Mouse (Mus musculus): ENCODE results near the gene Zfp341. TPM values are rescaled to one million over a fixed set of nuclear protein-coding genes. Genes with fewer than 3 reads are reported as not detected.

Gene Zfp341
- polyA plus RNA-seq, 2 experiments: 1.1 to 3.6 TPM

DNA sequence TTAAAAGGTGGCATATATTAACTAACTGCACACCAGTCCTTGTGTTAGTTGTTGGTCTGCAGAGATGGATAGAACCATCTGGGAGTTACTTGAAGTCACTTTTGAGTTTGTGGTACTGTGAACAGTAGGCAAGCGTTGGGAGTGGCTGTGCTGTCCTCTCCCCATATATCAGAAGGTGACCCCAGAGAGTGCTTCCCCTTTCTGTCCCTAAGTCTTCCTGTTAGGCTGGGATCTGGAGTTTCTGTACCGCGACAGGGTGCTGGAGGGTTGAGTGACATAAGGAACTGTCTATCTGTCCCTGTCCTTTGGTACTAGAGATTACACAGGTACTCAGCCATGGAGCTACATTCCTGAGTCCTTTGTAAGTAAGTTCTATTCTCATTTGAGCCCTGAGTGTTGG, 73.7 kb downstream of the Zfp341 start:
- H3K27me3 ChIP-seq (ENCODE audit: control insufficient read depth, insufficient read depth, low read length): no peaks in the 10 kb centered on the region
- ATAC-seq (ENCODE audit: insufficient read depth) (no peak), DNase-seq (ENCODE audit: low read depth in 3 of 3, low spot score in 3 of 3) (no peak)
- peaks cover 0 to 3% of the 10 kb centered on the region in 2 experiments; a peak in 1 of 4 replicates for H3K4me1 ChIP-seq (replicated peaks; ENCODE audit: control insufficient read depth in 2 of 2, insufficient read depth in 2 of 2, low read length in 1 of 2)
- no peak overlapping the region for H3K4me2 ChIP-seq (ENCODE audit: low read depth)
- H3K27ac ChIP-seq: no peak overlapping the region
- no peak overlapping the region for H3K4me3 ChIP-seq (ENCODE audit: insufficient read depth in 1 of 2, low read depth in 2 of 2, low read length in 2 of 2)
- no peak overlapping the region for H3K9ac ChIP-seq (replicated peaks)
- no peak for TF ChIP-seq EP300 (IDR thresholded peaks at IDR 0.05; ENCODE audit: low read depth)
- 25% methylated on average over 3 of the region's 3 CpGs for WGBS (ENCODE audit: insufficient replicate concordance)
- peaks cover 7% of the 10 kb centered on the region for H3K36me3 ChIP-seq (replicated peaks; ENCODE audit: control insufficient read depth, insufficient read depth, low read depth)
- H3K9me3 ChIP-seq (ENCODE audit: control insufficient read depth, low read length): no peaks in the 10 kb centered on the region

DNA sequence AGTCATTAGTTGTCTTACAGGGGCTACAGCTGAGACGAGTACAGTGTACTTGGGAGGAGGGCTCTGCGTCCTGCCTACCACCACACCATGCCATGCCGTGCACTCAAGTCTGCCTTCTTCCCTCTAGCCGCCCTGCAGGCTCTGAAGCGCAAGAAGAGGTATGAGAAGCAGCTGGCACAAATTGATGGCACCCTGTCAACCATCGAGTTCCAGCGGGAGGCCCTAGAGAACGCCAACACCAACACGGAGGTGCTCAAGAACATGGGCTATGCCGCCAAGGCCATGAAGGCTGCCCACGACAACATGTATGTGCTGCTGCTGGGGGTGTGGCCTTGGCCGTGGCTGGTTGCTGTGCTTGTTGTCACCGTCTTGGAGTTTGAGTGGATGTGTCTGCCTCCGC, 76.3 kb downstream of the Zfp341 start:
- ATAC-seq (ENCODE audit: insufficient read depth) (no peak), DNase-seq (ENCODE audit: low read depth in 3 of 3, low spot score in 3 of 3) (no peak)
- Histone ChIP-seq H3K4me2 (ENCODE audit: low read depth) (no peak overlapping the region), H3K27ac (no peak overlapping the region), H3K9ac (replicated peaks) (no peak overlapping the region), H3K4me3 (ENCODE audit: insufficient read depth in 1 of 2, low read depth in 2 of 2, low read length in 2 of 2) (no peak overlapping the region), H3K27me3 (ENCODE audit: control insufficient read depth, insufficient read depth, low read length) (no peaks in the 10 kb centered on the region), H3K4me1 (replicated peaks; ENCODE audit: control insufficient read depth in 2 of 2, insufficient read depth in 2 of 2, low read length in 1 of 2) (peaks cover 0 to 3% of the 10 kb centered on the region in 2 experiments; a peak in 1 of 4 replicates), H3K36me3 (replicated peaks; ENCODE audit: control insufficient read depth, insufficient read depth, low read depth) (peaks cover 13% of the 10 kb centered on the region), H3K9me3 (ENCODE audit: control insufficient read depth, low read length) (no peaks in the 10 kb centered on the region)
- TF ChIP-seq CTCF (IDR thresholded peaks at IDR 0.05; ENCODE audit: low read depth): no peak
- no peak for TF ChIP-seq EP300 (IDR thresholded peaks at IDR 0.05; ENCODE audit: low read depth)
- WGBS (ENCODE audit: insufficient replicate concordance): 83% methylated on average over 14 of the region's 14 CpGs

DNA sequence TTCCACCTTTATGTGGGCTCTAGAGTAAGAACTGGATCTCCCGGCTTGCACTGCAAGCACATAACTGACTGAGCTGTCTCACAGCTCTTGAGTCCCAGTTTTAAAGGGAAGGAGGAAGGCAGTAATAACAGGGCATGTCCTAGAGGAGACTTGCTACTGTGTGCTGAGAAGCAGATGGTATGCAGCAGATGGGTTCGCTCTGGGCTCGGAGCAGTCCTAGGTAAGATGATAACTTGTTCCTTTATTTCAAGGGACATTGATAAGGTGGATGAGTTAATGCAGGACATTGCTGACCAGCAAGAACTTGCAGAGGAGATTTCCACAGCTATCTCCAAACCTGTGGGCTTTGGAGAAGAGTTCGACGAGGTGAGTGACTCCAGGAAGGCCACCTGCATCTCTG, 77.9 kb downstream of the Zfp341 start:
- no peak for TF ChIP-seq EP300 (IDR thresholded peaks at IDR 0.05; ENCODE audit: low read depth)
- TF ChIP-seq CTCF (IDR thresholded peaks at IDR 0.05; ENCODE audit: low read depth): no peak
- H3K9me3 ChIP-seq (ENCODE audit: control insufficient read depth, low read length): no peaks in the 10 kb centered on the region
- H3K36me3 ChIP-seq (replicated peaks; ENCODE audit: control insufficient read depth, insufficient read depth, low read depth): peaks cover 13% of the 10 kb centered on the region
- DNase-seq (ENCODE audit: low read depth in 3 of 3, low spot score in 3 of 3): no peak
- H3K27me3 ChIP-seq (ENCODE audit: control insufficient read depth, insufficient read depth, low read length): no peaks in the 10 kb centered on the region
- H3K4me3 ChIP-seq (ENCODE audit: insufficient read depth in 1 of 2, low read depth in 2 of 2, low read length in 2 of 2): no peak overlapping the region
- ATAC-seq (ENCODE audit: insufficient read depth): no peak
- no peak overlapping the region for H3K4me2 ChIP-seq (ENCODE audit: low read depth)
- peaks cover 0 to 3% of the 10 kb centered on the region in 2 experiments; a peak in 1 of 4 replicates for H3K4me1 ChIP-seq (replicated peaks; ENCODE audit: control insufficient read depth in 2 of 2, insufficient read depth in 2 of 2, low read length in 1 of 2)
- WGBS (ENCODE audit: insufficient replicate concordance): 84% methylated on average over 5 of the region's 5 CpGs
- H3K27ac ChIP-seq: no peak overlapping the region
- no peak overlapping the region for H3K9ac ChIP-seq (replicated peaks)

DNA sequence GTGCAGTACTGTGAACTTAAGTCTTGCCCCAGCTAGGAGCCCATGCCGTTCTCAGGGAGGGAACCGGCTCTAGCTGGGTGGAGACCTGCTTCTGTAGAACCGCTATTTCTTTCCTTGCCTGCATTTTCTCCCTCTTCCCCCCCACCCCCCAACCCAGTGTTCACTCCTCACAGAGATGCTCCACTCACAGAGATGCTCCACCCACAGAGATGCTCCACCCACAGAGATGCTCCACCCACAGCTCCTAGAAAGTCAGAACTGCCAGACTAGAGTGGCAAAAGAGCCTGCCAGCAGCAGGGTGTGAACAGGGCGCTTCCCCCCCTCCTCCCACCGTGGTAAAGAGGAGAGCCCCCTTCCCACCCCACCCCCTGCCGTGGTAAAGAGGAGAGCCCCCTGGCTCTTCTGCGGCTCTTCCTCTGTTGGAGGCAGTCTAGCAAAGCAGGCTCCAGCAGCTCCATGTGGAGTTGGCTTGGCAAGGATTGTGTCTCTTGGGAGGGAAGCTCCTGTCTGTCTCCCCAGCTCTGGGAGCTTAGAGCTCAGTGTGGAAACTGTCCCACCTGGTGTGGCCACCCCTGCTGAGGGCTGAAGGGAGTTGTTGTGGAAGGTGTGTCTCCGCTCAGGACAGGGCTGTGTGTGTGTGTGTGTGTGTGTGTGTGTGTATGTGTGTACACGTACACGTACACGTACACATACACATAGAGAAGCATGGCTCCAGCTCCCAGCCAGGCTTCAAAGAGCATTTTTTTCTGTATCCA, 80.3 kb downstream of the Zfp341 start:
- Histone ChIP-seq H3K27me3 (ENCODE audit: control insufficient read depth, insufficient read depth, low read length) (no peaks in the 10 kb centered on the region), H3K27ac (no peak overlapping the region), H3K36me3 (replicated peaks; ENCODE audit: control insufficient read depth, insufficient read depth, low read depth) (peaks cover 13% of the 10 kb centered on the region), H3K4me2 (ENCODE audit: low read depth) (no peak overlapping the region), H3K9ac (replicated peaks) (no peak overlapping the region), H3K4me1 (replicated peaks; ENCODE audit: control insufficient read depth in 2 of 2, insufficient read depth in 2 of 2, low read length in 1 of 2) (no peaks in the 10 kb centered on the region), H3K9me3 (ENCODE audit: control insufficient read depth, low read length) (no peaks in the 10 kb centered on the region), H3K4me3 (ENCODE audit: insufficient read depth in 1 of 2, low read depth in 2 of 2, low read length in 2 of 2) (no peak overlapping the region)
- WGBS (ENCODE audit: insufficient replicate concordance): 75% methylated on average over 11 of the region's 11 CpGs
- no peak for DNase-seq (ENCODE audit: low read depth in 3 of 3, low spot score in 3 of 3)
- no peak for ATAC-seq (ENCODE audit: insufficient read depth)
- TF ChIP-seq CTCF (IDR thresholded peaks at IDR 0.05; ENCODE audit: low read depth): no peak
- TF ChIP-seq EP300 (IDR thresholded peaks at IDR 0.05; ENCODE audit: low read depth): no peak

DNA sequence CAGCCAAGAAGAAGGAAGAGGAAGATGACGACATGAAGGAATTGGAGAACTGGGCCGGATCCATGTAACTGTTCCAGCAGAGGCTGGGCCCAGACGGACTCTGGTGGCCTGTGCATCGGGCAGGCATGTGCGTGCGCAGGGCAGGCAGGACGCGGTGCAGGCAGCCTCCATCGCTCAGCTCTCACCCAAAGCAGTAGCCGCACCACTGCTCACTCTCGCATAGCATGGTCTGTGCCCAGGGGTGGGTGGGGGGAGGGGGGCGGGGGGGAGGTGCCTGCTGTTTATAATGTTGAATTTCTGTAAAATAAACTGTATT, 80.8 kb downstream of the Zfp341 start:
- H3K4me3 ChIP-seq (ENCODE audit: insufficient read depth in 1 of 2, low read depth in 2 of 2, low read length in 2 of 2): no peak overlapping the region
- ATAC-seq (ENCODE audit: insufficient read depth) (no peak), DNase-seq (ENCODE audit: low read depth in 3 of 3, low spot score in 3 of 3) (no peak)
- peaks cover 13% of the 10 kb centered on the region for H3K36me3 ChIP-seq (replicated peaks; ENCODE audit: control insufficient read depth, insufficient read depth, low read depth)
- no peak overlapping the region for H3K27ac ChIP-seq
- no peak overlapping the region for H3K9ac ChIP-seq (replicated peaks)
- H3K4me1 ChIP-seq (replicated peaks; ENCODE audit: control insufficient read depth in 2 of 2, insufficient read depth in 2 of 2, low read length in 1 of 2): no peaks in the 10 kb centered on the region
- TF ChIP-seq CTCF (IDR thresholded peaks at IDR 0.05; ENCODE audit: low read depth) (no peak), EP300 (IDR thresholded peaks at IDR 0.05; ENCODE audit: low read depth) (no peak)
- 87% methylated on average over 12 of the region's 12 CpGs for WGBS (ENCODE audit: insufficient replicate concordance)
- H3K27me3 ChIP-seq (ENCODE audit: control insufficient read depth, insufficient read depth, low read length): no peaks in the 10 kb centered on the region
- H3K9me3 ChIP-seq (ENCODE audit: control insufficient read depth, low read length): no peaks in the 10 kb centered on the region
- no peak overlapping the region for H3K4me2 ChIP-seq (ENCODE audit: low read depth)
